Mouse (Mus musculus) stomach, embryonic 16.5 days (tissue): ENCODE measurements at regions not wholly inside any gene's neighbourhood (a gene's known extent, or its start where the extent isn't known, plus 50 kb on each side); places are given as distances from the start of the nearest gene placed in this dataset.
A peak's percentile ranks its signal among the peaks of the same experiment; 100 is the strongest.

Experiments used
- ATAC-seq: fragments of 200-750 bp; cut with Nextera tagmentation; 2 replicates; pipeline ENCODE4 v1.8.0; 2017; ENCODE audit warnings: moderate number of reproducible peaks, moderate TSS enrichment; ENCODE audit not compliant: insufficient read depth, low FRiP score
- H3K27ac ChIP-seq: fragments of 300-500 bp; sonication (generic); 2 replicates; pipeline ENCODE4 v1.5.1; 2014; ENCODE audit warnings: low read length
- H3K27me3 ChIP-seq: fragments of 300-500 bp; sonication (generic); 2 replicates; pipeline ENCODE4 v1.6.1; 2014; ENCODE audit warnings: low read length, control low read depth, mixed read lengths; ENCODE audit not compliant: control insufficient read depth, insufficient read depth
- H3K36me3 ChIP-seq: fragments of 300-500 bp; sonication (generic); 2 replicates; pipeline ENCODE4 v1.6.1; 2014; ENCODE audit warnings: low read length; ENCODE audit not compliant: control insufficient read depth, insufficient read depth
- H3K4me1 ChIP-seq: fragments of 300-500 bp; sonication (generic); 2 replicates; pipeline ENCODE4 v1.6.1; 2014; ENCODE audit warnings: low read length, control low read depth, mixed read lengths; ENCODE audit not compliant: control insufficient read depth, insufficient read depth
- H3K4me2 ChIP-seq: fragments of 300-500 bp; sonication (generic); 2 replicates; pipeline ENCODE4 v1.6.1; 2014; ENCODE audit warnings: low read depth, low read length, mixed read lengths
- H3K4me3 ChIP-seq: fragments of 300-500 bp; sonication (generic); replicated peaks from 2 replicates; pipeline ENCODE4 v1.5.1; 2014; ENCODE audit warnings: mild to moderate bottlenecking, low read length
- H3K9ac ChIP-seq: fragments of 300-500 bp; sonication (generic); 2 replicates; pipeline ENCODE4 v1.6.1; 2014; ENCODE audit warnings: low read length
- H3K9me3 ChIP-seq: fragments of 300-500 bp; sonication (generic); replicated peaks from 2 replicates; pipeline ENCODE4 v1.6.1; 2016; ENCODE audit warnings: low read length, control low read depth; ENCODE audit not compliant: control insufficient read depth
- WGBS: fragments of 180-500 bp; shearing (Covaris S2); extraction: QIAGEN DNeasy Blood & Tissue Kit; methylation state at CpG from one replicate; pipeline ENCODE4 v1.1.7; 2014; 5-methylcytosine and 5-hydroxymethylcytosine counted together

DNA sequence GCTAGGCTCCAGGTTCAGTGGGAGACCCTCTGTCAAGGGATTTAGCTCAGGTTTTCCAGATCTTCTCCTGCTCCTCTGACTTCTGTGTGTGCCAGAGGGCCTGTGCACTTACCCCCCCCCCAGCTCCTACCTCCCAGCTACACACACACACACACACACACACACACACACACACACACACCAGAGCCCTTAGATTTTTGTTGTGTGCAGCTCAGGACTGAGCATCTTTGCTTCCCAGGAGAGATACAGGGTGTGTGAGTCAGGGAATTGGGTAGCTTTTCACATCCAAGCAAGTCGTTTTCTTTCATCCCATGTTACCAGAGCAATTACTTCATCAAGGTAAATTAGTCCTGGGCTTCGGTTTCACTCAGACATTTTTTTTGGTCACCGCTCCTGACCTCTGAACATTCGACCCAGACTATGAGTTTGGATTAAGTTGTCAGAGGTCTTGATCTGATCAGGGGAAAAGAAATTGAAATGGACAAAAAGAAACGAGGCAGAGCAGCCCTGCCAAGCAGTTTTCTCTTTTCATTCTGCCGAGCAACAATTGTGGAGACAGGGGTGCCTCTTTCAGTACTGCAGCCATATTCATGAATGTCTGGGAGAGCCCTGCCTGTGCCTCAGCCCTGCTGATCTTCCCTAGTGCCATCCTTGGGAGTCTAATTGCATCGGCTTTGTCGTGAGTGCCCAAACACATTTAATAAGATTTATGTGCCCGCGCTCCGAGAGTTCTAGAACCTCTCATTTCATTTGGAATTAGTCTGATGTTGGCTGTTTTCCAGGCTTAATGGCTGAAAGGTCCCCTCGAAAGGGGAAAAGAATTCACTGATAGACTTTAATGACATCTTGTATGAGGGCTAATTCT lies 241.3 kb downstream of the 1500009L16Rik start:
- no peak overlapping the region for H3K4me2 ChIP-seq
- no peaks in the 10 kb centered on the region for H3K36me3 ChIP-seq
- peaks cover 5% of the 10 kb centered on the region; the same call in 1 of the 2 replicates for H3K4me1 ChIP-seq
- 33% methylated on average over 12 of the region's 12 CpGs for WGBS
- no peak overlapping the region for H3K4me3 ChIP-seq
- no peak overlapping the region for H3K9ac ChIP-seq
- no peaks in the 10 kb centered on the region for H3K9me3 ChIP-seq
- no peak for ATAC-seq
- no peak overlapping the region for H3K27ac ChIP-seq
- H3K27me3 ChIP-seq: no peaks in the 10 kb centered on the region

DNA sequence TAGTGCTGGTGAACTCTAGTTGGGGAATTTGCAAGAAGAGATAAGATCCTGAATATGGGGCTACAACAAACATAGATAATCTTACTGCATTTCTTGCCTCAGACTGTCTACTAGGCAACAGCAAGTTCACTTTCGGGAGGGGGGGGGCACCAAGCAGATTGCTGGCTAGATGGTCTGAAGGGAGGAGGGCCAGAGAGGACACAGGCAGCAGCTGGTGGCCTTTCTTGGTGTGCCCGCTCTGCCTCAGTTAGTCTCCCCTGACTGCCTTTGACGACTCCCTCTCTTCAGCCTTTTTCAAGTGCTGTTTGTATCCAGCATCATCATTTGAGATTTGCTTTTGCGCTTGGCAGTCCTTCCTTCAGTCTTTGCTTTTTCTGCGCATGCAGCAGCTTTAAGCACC lies 242.2 kb downstream of the 1500009L16Rik start:
- H3K27ac ChIP-seq: no peak overlapping the region
- H3K36me3 ChIP-seq: no peaks in the 10 kb centered on the region
- peaks cover 5% of the 10 kb centered on the region; the same call in 1 of the 2 replicates for H3K4me1 ChIP-seq
- no peak overlapping the region for H3K4me3 ChIP-seq
- no peaks in the 10 kb centered on the region for H3K27me3 ChIP-seq
- no peak overlapping the region for H3K9ac ChIP-seq
- no peaks in the 10 kb centered on the region for H3K9me3 ChIP-seq
- H3K4me2 ChIP-seq: no peak overlapping the region
- no peak for ATAC-seq
- 56% methylated on average over 5 of the region's 5 CpGs for WGBS

GRCm38 (mm10) chr10:83970501-83970900 lies 247.8 kb downstream of the 1500009L16Rik start:
- Histone ChIP-seq H3K4me2 (no peak overlapping the region), H3K9me3 (no peaks in the 10 kb centered on the region), H3K27ac (no peak overlapping the region), H3K9ac (no peak overlapping the region), H3K27me3 (no peaks in the 10 kb centered on the region), H3K36me3 (no peaks in the 10 kb centered on the region), H3K4me3 (no peak overlapping the region), H3K4me1 (no peaks in the 10 kb centered on the region)
- 0 out of 2 replicates have a peak, but pooled peaks have one; percentile 37 for ATAC-seq
- 46% methylated on average over 3 of the region's 3 CpGs for WGBS

DNA sequence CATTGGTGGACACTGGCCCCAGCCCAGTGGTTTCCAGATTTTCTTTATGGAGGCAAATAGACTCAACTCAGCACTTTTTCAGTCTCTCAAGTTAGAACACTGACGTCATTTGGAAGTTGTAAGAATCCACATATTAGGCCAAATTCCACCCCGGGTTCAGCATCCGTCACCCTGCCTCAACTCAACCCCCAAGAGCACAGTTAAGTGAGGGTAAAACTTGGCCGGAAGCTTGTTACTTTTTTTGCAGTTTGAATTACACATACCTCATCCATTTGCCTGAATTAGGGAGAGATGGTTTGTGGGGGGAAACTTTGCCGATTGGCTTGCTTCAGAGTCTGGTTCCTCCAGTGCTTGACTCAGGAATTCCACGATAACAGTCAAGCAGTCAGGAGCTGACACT lies 251.9 kb downstream of the 1500009L16Rik start:
- H3K4me1 ChIP-seq: no peaks in the 10 kb centered on the region
- H3K4me3 ChIP-seq: no peak overlapping the region
- H3K27me3 ChIP-seq: no peaks in the 10 kb centered on the region
- no peaks in the 10 kb centered on the region for H3K36me3 ChIP-seq
- H3K4me2 ChIP-seq: no peak overlapping the region
- 63% methylated on average over 6 of the region's 6 CpGs for WGBS
- H3K9ac ChIP-seq: no peak overlapping the region
- H3K27ac ChIP-seq: no peak overlapping the region
- no peak for ATAC-seq
- H3K9me3 ChIP-seq: no peaks in the 10 kb centered on the region

DNA sequence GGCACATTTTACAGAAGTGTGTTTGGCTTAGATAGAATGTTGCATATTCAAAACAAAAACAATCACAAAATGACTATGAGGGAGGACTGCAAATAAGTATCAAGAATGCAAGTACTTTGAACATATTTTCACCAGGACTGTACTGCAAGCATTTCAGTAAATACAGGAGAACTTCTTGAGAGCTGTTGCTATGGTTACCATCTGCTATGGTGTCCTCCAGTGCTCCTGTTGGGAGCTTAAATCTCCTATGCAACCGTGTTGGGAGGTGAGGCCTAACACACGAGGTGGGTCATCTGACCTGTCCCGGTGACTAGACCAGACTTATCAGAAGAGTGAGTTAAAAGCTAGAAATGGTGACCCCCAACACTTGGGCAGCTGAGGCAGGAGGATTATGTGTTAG lies 253.9 kb downstream of the 1500009L16Rik start:
- H3K9me3 ChIP-seq: no peaks in the 10 kb centered on the region
- no peak overlapping the region for H3K27ac ChIP-seq
- H3K9ac ChIP-seq: no peak overlapping the region
- WGBS: 46% methylated on average over 3 of the region's 3 CpGs
- no peaks in the 10 kb centered on the region for H3K27me3 ChIP-seq
- H3K4me2 ChIP-seq: no peak overlapping the region
- no peaks in the 10 kb centered on the region for H3K36me3 ChIP-seq
- no peak for ATAC-seq
- no peak overlapping the region for H3K4me3 ChIP-seq
- H3K4me1 ChIP-seq: no peaks in the 10 kb centered on the region

DNA sequence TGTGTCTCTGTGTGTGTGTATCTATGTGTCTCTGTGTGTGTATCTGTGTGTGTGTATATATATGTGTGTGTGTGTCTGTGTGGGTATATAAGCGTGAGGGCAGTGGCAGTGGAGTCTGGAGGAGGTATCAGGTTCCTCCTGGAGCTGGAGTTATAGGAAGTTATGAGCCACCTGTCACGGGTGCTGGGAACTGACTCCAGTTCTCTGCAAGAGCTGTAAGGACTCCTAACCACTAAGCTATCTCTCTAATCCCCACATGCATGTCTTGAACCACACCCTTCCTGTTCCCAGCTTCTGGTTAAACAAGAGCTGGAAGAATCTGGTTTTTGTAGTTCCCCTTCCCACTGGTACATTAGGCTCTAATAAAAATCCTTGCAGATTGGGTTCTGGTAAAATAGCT lies 257.3 kb downstream of the 1500009L16Rik start:
- no peaks in the 10 kb centered on the region for H3K4me1 ChIP-seq
- ATAC-seq: no peak
- no peaks in the 10 kb centered on the region for H3K27me3 ChIP-seq
- no peaks in the 10 kb centered on the region for H3K9me3 ChIP-seq
- H3K4me3 ChIP-seq: no peak overlapping the region
- no peaks in the 10 kb centered on the region for H3K36me3 ChIP-seq
- 57% methylated on average over 2 of the region's 2 CpGs for WGBS
- H3K4me2 ChIP-seq: no peak overlapping the region
- H3K27ac ChIP-seq: no peak overlapping the region
- H3K9ac ChIP-seq: no peak overlapping the region

DNA sequence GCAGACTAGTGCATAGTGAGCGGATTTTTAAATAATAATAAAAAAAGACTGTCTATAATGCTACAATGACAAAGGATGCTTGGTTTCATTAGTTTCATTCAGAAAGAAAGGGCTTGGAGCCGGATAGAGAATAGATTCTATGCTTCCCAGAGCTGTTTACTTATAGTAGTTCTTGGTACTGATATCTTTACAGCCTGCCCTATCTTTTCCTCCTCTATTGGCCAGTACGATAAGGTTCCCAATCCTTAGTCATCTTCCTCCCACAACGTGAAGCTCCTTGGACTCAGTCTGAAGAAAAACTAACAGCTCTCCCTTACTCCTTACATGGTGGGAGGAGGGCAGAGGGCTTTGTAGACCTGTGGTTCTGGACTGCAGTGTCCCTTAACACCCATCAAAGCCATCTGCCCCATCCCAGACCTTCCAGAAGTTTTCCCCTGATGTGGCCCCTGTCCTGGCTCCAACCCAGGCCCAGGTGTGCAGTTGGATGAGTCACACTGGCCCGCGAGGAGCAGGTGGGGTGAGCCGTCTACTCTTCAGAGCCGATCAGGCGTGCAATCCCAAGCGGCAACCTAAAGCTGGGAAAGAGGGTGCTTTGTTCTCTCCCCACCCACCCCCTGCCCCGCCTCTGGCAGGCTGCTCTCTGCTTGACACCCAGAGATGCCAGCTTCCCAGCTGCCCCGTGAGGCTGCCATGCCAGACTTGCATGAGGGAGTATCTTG lies 262.2 kb downstream of the 1500009L16Rik start:
- Histone ChIP-seq H3K4me3 (no peak overlapping the region), H3K9me3 (no peaks in the 10 kb centered on the region), H3K27ac (no peak overlapping the region), H3K36me3 (no peaks in the 10 kb centered on the region), H3K4me1 (no peaks in the 10 kb centered on the region), H3K4me2 (no peak overlapping the region), H3K27me3 (no peaks in the 10 kb centered on the region), H3K9ac (no peak overlapping the region)
- WGBS: 59% methylated on average over 12 of the region's 12 CpGs
- peak; percentile 44; the same call in 1 of the 2 replicates for ATAC-seq

DNA sequence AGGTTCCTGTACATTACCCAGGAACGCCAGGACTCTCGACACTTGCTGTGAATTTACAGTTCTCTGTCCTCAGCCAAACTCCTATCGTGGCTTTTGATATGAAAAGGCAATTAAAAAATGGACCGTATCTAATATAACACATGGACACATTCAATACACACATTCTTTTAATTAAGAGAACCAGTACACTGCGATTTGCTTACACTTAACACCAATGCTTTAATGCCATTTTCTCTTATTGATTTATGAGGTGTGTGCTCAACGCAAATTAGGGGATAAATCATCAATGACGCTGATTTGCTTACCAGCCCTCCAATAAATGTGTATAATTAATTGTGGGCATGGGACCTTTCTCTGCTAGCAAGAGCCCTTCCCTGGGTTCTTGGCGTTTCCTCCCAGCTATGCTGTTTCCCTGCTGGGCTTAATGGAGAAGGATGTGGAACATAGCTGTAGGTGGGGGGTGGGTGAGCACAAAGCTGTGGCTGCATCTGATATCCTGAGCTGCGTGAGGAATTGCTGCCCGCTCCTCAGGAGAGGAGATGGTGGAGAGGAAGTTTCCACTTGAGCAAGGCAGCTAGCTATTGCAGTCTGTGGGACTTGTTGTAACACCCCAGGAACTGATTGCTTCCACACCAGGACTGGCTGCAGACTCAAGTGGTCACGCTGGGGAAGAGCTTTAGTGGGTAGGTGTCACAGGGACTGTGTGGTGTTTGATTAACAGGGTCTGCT lies 270.1 kb downstream of the 1500009L16Rik start:
- H3K4me3 ChIP-seq: no peak overlapping the region
- no peak overlapping the region for H3K4me2 ChIP-seq
- no peak overlapping the region for H3K27ac ChIP-seq
- H3K4me1 ChIP-seq: peaks cover 12% of the 10 kb centered on the region
- H3K27me3 ChIP-seq: no peaks in the 10 kb centered on the region
- no peaks in the 10 kb centered on the region for H3K36me3 ChIP-seq
- ATAC-seq: no peak
- no peaks in the 10 kb centered on the region for H3K9me3 ChIP-seq
- 59% methylated on average over 11 of the region's 11 CpGs for WGBS
- H3K9ac ChIP-seq: no peak overlapping the region
